Mouse (Mus musculus): ENCODE data around the gene Macrod2.

The Macrod2 gene

DNA sequence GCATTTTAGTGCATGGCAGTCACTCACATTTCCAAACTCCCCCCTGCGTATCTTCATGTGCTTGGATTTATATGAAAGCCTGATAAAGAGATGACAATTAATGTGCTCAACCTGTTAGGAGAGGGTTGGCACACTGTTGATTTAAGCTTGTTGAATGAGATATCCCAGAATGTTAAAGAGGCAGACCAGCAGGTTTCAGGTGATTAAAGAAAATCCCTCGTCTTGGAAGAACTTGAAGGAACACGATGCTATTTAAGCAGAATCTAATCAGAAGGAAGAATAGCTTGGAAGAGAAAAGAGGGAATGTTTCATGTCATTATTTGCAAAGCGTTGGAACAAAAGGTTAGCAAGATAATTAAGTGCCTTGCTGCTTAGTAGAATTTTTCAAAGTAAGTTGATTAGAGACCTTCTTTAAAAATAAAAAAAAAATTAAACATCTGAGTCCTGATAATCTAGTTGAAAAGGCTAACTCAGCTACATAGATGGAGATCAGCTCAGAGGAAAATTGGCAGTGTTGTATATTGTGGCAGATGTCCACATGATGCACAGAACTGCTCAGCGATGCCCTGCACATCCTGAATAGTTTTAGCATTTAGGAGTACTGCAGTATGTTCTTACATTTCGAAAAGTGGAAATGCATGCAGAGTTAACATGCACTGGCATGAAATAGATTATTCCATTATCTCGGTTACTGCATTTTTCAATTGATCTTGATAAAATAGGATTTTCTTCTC, 518.7 kb downstream of the Macrod2 start:
- DNase-seq = no peak

- no peak for DNase-seq
Observed at GRCm38 (mm10) chr2:140926922-140927321, 531.8 kb downstream of the Macrod2 start.

DNA sequence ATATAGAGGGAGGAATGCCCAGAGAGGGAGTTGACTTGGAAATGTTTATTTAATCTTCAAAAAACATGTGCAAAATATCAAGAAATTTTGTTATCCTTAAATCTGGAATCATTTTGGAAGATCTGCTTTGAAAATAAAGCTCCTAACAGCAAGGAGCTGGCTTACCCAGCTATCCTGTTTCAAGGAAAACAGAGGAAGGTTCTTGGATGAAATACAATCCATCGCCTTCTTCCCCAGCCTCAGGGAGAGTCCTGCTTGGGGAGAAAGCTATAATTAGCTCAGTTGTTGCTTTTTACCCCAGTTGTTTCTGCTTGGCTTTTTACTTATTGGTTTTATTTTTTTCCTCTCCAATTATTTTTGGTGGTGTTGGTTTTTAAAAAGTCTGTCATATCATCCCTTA, 539.4 kb downstream of the Macrod2 start:
- no peak for DNase-seq

DNA sequence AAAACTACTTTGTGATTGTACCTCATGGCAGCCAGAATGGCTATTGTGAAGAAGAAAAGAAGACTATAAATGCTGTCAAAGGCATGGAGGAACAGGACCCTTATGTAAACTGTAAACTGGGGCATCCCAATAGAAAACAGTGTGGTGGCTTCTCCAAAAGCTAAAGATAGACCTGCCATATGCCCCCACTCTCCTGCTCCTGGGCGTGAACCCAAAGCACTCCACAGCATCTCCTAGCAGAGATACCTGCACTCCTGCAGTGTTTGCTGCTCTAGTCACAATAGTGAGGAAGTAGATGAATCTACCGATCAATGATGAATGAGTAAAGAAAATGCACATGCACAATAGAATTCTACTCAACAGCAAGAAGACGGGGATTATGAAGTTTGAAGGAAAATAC, 554.4 kb downstream of the Macrod2 start:
- no peak for DNase-seq

DNA sequence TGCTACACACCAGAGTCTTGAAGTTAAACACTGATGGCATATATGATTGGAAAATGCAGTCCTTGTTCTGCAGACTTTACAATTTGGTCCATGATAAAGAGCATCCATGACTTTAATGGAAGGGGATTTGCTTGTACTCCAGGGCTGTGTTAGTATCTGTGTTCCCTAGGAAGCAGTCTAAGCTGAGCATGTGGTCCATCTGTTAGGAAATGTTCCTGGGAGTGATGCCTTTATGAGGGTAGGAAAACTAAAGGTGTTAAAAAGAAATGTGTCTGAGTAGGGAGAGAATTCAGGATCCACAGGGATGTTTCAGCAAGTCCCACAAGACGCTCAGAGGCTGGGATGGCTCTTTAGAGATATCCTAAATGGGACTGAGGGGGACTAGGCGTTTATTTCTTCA, 564.1 kb downstream of the Macrod2 start:
- DNase-seq = no peak

- DNase-seq = no peak
Observed at GRCm38 (mm10) chr2:140970181-140970580, 575.1 kb downstream of the Macrod2 start.

GRCm38 (mm10) chr2:140971845-140972244, 576.7 kb downstream of the Macrod2 start:
- no peak for DNase-seq

GRCm38 (mm10) chr2:140985670-140986372, 590.7 kb downstream of the Macrod2 start:
- DNase-seq = no peak

DNA sequence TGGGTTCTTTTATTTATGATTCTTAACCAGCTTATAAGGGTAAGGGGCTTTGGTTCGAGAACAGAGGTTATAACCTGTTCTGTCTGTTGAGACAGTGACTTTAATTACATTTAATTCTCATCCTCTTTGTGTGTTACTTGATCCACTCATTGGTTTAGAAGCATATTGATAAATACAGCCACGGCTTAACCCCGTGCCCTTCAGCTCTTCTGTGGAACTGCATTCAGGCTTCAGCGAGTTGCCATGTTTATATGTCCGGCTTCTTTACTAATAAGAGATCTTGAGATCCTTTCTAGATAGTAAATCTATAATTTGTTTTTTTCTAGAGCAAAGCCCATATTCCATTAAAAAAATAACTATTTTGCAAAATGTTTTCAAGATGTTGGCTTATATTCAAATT, 608.7 kb downstream of the Macrod2 start:
- no peak for DNase-seq

- no peak for DNase-seq
Observed at GRCm38 (mm10) chr2:141004326-141004725, 609.2 kb downstream of the Macrod2 start.

- DNase-seq = no peak
Observed at GRCm38 (mm10) chr2:141005616-141006015, 610.5 kb downstream of the Macrod2 start.

DNA sequence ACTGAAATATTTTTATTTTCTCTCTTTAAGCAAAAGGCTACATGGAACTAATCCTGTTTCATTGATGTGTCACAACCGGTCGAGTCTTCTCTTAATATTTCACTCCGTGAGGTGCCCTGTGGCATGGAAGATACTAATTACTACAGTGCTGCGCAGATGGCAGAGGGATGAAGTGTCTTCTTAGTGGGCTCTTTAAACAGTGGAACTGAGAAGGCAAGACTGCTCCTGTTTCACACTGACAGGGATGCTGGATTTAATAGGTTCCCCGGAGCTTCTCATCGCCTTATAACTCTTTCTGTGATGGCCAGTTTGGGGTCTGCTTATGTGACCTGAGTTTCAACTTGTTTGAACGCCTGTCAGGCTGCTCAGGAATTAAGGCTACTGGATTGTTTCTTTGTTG, 612.6 kb downstream of the Macrod2 start:
- no peak for DNase-seq

- DNase-seq = no peak
Observed at GRCm38 (mm10) chr2:141008458-141008857, 613.3 kb downstream of the Macrod2 start.

- DNase-seq = no peak
Observed at GRCm38 (mm10) chr2:141013443-141014165, 618.5 kb downstream of the Macrod2 start.

DNA sequence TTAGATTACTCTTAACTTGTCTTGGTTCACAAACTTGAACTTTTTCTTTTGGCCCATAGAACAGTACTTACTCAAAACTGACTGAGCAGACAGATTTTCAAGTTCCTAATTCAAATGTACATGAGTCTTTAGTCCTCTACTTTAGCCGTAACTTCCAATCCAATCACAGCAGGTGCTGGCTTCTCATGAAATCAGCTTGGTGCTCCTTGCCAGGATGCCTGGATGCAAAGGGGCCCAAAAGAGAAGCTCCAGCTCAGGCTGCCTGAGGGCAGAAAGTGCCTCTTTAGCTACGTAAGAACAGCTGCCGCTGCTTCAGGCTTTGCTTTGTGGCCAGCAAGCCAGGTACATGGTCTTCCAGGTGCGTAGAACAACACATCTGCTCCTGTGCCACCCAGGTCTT, 627.9 kb downstream of the Macrod2 start:
- DNase-seq = no peak

GRCm38 (mm10) chr2:141023916-141024315, 628.8 kb downstream of the Macrod2 start:
- DNase-seq = no peak

DNA sequence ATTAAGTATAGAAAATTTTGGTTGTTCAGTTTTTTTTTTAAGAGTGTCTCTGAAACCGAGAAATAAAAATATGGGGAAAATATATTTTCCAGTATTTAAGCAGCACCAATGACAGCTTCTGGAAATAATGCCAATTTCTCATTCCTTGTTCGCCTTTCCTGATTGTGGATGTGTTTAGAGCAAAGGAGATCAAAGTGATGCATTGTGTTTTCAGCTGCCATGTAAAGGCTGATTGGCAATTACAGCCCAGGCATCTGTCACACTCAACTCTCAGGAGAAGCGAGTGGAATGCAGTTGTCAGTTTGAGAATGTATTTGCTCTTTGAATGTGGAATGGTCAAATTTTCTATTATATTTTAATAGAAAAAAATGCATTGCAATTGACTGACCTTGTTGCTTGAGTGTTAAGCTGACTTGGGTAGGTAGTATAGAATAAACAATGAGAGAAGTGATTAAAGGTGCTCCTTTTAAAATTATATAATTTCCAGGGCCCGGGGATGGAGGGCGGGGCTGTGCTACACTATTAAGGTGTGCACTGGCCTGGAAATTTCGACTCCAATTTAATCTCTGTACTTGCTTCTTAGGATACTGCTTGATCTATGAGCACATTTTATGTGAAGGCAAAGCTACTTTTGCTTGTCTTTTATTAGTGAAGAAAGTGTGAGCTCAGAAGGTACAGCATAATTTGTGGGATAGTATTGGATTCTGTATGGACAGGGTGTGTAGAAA, 629.4 kb downstream of the Macrod2 start:
- DNase-seq = no peak

DNA sequence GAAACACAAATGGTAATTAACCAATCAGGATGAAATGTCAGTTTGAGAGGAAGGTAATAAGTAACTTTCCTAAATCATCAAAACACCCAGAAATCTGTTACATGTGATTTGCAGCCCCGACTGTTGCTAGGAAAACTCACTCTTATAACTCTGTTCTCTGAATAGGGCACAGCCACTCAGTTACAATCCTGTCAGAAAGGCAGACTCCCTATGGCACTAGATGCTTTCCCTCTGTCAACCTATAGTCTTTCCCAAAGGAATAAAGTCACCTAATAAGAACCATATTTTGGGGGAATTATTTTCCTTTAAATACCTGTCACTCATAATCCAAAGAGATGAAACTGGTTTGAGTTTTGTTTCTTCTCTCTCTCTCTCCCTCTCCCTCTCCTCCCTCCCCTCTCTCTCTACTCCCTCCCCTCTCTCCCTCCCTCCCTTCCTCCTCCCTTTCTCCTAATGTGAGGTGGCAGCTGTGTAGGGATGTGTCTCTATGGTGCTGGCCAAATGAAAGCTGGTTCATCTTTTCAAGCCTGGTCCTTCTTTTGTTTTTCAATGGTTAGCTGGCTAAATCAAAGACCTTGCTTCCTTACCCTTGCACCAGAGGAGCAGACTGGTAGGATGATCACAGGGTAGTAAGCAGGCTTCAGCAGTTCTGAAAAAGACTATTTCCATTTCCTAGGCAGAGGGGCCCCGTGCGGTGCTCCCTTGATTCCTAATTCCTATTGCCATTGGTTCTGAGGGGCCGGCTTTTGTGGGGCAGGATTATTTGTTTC, 661.8 kb downstream of the Macrod2 start:
- DNase-seq = no peak

DNA sequence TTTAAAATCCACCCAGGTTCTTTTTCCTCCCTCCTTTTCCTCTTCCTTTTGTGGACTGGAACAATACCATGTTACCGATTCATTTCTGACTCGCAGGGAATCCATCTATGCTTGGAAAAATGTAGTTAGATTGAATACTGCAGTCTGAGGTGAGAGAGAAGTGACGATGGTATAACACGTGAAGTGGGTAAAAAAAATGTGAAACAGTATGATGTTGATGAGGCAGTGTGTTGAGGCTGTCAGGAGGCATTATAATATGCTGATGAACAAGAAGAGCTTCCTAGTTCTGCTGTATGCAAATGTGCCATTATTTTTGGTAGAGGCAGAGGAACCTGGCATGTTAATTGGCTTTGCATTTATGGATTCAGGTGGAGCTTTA, 662.3 kb downstream of the Macrod2 start:
- no peak for DNase-seq

GRCm38 (mm10) chr2:141073981-141074855, 679.1 kb downstream of the Macrod2 start:
- no peak for DNase-seq

- no peak for DNase-seq
Observed at GRCm38 (mm10) chr2:141078221-141078620, 683.1 kb downstream of the Macrod2 start.

Data from kidney, adult 11 months (tissue).